Mouse (Mus musculus) left cerebral cortex, postnatal 4 days (tissue): ENCODE measurements around the gene Gm16440. TPM values are rescaled to one million over a fixed set of nuclear protein-coding genes. Genes with fewer than 3 reads are reported as not detected.
"Not testable (repeated sequence)": the region's sequence is repeated elsewhere in the genome, so short reads cannot be mapped to it uniquely, and the experiment has no call there.

ENCODE experiments used
- DNase-seq: peaks from one replicate; pipeline ENCODE4 v3.0.0-alpha.2; 2022
- intact Hi-C: fragments of 180-260 bp; cut with DNase I; formaldehyde crosslinking; loops from one replicate; pipeline ENCODE4 v1.15.1; 2025
- total RNA-seq, 2 experiments: library from RNA; stranded (reverse); gene quantifications; 2 replicates each; pipeline ENCODE4 v1.2.3; 2021

The Gm16440 gene
- total RNA-seq: under 1 TPM in 1 of 2 experiments, not detected in 1; 0.54 TPM

GRCm38 (mm10) chr14:6390219-6390618, at the start of gene Gm16440:
Gene Gm16440 (minus strand): TSS chr14:6390319.
- DNase-seq, intact Hi-C loops: not testable (repeated sequence)

GRCm38 (mm10) chr14:6426766-6427165, 36.6 kb upstream of the Gm16440 start:
- peak; percentile 45 for DNase-seq
- intact Hi-C loops: not testable (repeated sequence)

GRCm38 (mm10) chr14:6426353-6426752, 36.2 kb upstream of the Gm16440 start:
- intact Hi-C loops, DNase-seq: not testable (repeated sequence)

GRCm38 (mm10) chr14:6412382-6412781, 22.3 kb upstream of the Gm16440 start, which contains the start of gene Gm3591:
Gene Gm3591 (minus strand): TSS chr14:6412482.
- DNase-seq, intact Hi-C loops: not testable (repeated sequence)

GRCm38 (mm10) chr14:6343578-6343977, 46.5 kb downstream of the Gm16440 start, which contains the start of gene Gm3618:
Gene Gm3618 (minus strand): TSS chr14:6343678.
- intact Hi-C loops, DNase-seq: not testable (repeated sequence)

Other genes with a start within 250 kb of the Gm16440 start
- gene Gm21560, start 171.0 kb downstream of the Gm16440 start, total RNA-seq: 1 to 10 TPM; 2.6 to 3.1 TPM
- 10 to 100 TPM; 12.4 to 14.6 TPM for gene Gm3411, start 103.1 kb downstream of the Gm16440 start, total RNA-seq
- gene Gm21103, start 85.5 kb downstream of the Gm16440 start, total RNA-seq: not detected
- not detected for gene Gm3618, start 46.6 kb downstream of the Gm16440 start, total RNA-seq
- gene Gm3591, start 22.2 kb upstream of the Gm16440 start, total RNA-seq: 10 to 100 TPM in 1 of 2 experiments, 1 to 10 TPM in 1; 9.3 to 13.5 TPM
- gene Gm3594, start 54.3 kb upstream of the Gm16440 start, total RNA-seq: not detected
- gene Gm8356, start 147.0 kb upstream of the Gm16440 start, total RNA-seq: not detected
- gene Gm3629, start 200.3 kb upstream of the Gm16440 start, total RNA-seq: 1 to 10 TPM in 1 of 2 experiments, not detected in 1; 1.6 TPM
- under 1 TPM in 1 of 2 experiments, not detected in 1; 0.50 TPM for gene Gm3460, start 232.1 kb upstream of the Gm16440 start, total RNA-seq